Mouse (Mus musculus) T-helper 2 cell (primary cell): ENCODE measurements at regions not wholly inside any gene's neighbourhood (a gene's known extent, or its start where the extent isn't known, plus 50 kb on each side); places are given as distances from the start of the nearest gene placed in this dataset.

ENCODE experiments used
- in situ Hi-C: fragments of 300-600 bp; cut with MboI, MseI; formaldehyde crosslinking; loops from one replicate; pipeline ENCODE4 v1.15.1; 2025; ENCODE audit warnings: high pct_unique_total_duplicates

DNA sequence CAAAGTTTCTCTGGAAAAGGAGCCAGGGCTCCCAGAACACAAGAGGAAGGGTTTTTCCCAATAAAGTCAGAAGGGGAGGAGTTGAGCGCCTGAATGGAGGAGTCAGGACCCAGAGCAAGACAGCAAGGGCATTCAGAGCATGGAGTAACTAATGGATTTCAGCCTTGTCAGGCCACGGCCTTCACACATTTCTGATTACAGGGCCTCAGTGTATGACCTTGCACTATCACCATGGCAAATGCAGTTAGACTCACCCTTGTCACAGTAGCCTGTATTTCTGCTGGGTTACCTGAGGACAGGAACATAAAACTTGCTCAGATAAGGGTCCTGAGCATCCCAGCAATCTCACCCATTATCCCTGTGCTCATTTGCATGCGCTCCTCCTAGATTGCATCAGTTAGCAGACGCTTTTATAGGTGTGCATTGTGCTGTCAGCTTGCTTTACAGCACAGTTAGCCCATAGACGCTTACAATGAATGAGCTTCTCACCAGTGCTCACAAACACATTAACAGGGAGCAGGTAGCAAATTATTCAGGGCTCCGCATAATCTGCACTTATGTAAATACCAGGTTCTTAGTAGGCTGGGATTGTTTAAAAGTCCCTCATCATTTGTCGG is 547.4 kb downstream of the Insc start:
- in situ Hi-C loops, result no loop called here

DNA sequence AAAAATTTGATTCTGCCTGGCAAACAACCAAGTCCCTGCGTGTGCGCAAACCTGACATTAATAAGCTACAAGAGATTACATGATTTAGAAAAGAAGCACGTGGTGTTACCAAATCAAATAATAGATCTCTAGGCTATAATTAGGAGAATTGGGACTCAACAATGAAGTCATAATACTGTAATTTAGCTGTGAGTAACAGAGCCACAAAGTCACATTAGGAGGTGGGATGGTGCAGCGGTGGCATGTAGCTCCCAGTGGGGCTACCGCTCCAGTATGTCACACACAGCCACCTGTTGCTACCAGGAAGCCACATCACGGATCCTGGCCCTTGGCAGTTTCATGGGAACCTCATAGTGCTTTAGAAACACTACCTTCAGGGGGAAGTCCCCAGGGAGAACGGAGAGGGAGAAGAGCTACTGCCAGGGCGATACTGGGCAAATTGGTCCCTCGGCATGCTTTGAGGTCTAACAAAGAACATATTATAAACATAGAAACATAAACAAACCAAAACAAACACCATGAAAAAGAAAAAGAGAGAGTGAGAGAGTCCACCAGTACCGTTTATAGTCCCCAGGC is 551.2 kb downstream of the Insc start:
- in situ Hi-C loops, result no loop called here

DNA sequence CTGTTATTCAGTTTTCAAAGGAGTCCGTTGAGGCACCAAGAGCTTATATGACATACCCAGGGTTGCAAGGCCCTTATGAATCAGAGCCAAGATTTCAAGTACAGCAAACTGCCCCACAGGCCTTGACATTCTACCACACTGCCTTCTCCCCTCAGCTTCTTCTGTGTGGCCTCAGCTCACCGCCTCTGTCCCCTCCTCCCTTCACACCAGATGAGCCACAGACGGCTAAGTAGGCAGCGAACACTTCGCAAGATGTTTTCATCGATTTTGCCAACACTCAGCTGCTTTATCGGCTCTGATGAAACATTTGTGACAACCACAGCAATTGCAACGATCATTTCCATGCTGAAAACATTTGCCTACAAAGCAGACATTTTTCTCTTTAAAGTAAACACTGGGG is 556.7 kb downstream of the Insc start:
- in situ Hi-C loops, result no loop called here

DNA sequence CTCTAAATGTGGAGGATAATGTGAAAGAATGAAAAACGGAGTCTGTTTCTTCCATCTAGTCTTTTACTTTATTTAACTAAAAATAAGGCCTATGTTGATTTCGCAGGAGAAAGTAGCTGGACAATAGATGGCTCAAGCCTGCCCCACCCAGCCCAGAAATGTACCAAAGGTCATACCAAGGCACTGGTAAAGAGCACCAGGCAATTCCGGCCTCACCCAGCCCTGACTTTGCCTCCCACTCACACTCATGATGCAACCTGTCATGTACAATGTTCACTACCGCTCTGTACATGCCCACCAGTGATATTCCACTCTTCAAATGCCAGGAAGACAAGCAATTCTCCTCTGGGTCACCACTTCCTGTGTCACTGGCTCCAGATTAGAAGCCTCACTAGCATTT is 564.9 kb downstream of the Insc start:
- in situ Hi-C loops, result no loop called here

DNA sequence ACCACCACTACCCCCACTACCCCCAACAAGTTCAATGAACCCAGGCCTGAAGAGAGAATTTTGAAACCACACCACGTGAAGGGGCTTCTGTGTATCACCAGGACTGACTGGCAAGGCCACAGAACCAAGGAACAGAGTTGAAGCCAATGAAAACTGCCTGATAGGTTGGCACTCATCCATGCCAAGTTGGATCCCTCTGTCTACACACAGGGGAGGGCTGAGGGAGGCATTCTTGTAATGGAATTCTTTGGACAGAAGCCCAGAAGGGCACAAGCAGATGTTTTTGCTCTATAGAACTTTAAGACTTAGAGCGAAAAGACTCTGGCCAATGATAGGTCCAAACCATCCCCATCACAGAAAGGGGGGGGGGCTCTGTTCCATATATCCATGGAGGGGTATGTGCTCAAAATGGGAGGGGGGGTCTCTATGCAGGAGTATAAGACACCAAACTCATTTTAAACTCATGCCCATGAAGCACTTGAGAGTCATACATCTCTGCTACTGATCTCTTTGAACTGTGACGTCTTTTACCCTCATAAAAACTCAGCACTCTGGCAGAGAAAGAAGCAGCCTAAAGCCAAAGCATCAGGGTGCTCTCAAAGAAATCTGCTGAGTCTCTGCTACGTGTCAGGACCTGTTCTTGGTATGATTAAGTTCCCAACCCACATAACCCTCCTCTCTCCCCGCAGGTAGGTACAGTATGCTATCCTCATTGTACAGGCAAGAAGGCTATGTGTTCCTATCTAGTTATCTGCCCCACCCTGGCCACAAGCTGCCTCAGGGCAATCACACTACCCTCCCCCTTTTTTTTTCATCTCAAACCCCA is 567.1 kb downstream of the Insc start:
- in situ Hi-C loops, result no loop called here

DNA sequence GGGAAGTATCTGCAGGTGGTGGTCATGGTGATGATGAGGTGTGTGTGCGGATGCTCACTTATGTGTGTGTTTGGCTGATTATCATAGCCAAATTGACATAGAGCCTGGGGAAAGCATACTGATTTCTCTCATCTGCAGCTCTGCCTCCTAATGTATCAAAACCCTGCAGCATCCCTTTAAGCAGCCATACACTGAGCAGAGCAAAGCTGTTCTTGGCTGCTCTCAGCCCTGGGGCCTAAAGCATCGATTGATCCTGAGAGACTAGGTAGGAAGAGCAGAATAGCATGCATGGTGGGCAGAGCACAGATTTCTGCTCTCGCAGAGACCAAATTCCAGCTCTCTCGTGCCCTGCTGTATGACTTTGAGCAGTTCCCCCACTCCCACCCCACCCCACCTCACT is 576.0 kb downstream of the Insc start:
- in situ Hi-C loops, result no loop called here

DNA sequence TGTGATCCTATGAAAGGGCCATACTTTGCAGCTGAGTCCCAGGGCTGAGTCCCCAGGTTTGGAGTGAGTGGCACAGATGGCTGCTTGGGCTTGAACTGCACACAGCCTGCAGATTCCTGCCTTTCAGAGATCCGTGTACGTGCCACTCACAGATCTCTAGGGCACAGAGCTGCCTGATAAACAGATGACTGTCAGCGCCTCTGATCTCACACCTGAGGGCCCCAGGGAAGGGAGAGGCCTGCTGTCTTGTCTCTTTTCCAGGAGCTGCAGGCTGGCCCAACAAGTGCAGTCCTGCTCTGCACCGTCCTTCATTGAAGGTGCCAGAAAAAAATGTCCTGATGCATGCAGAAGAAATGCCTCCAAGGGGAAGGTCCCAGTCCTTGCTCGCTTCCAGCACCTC is 579.5 kb downstream of the Insc start:
- in situ Hi-C loops, result no loop called here

DNA sequence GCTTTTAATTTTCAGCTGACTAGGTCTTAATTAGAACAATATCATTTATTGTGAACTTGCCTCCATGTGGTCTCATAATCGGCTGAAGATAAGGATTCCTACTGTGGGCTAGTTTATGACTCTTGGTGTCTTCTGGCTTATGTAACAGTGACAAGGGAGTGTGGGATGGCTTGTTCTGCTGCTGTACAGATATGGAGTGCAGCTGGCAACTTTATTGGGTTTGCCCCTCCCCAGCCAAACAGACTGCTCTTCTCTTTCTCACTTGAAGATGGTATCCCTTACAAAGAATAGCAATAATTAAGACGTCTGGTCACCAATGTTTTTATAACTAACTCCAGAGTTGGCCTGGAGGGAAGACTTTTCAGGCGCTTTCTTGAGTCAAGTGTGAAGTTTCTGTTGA is 584.8 kb downstream of the Insc start:
- in situ Hi-C loops, result no loop called here

DNA sequence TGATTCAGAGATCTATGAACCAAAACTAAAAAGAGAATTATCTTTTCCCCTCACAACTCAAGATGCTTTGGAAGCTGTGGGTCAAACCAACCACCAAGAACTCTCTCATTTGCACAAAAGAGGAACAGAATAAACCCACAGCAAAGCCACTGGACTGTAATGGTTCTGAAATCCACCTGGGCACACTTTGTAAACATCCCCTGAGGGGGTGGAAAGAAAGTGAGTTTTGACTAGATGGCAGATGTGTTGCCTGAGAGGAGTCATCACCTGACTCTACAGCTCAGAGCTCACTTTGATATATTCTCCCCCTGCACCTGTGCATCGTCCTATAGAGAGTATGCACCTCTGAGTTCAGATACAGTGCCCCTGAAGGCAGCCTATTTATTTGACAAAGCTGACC is 588.2 kb downstream of the Insc start:
- in situ Hi-C loops, result no loop called here

DNA sequence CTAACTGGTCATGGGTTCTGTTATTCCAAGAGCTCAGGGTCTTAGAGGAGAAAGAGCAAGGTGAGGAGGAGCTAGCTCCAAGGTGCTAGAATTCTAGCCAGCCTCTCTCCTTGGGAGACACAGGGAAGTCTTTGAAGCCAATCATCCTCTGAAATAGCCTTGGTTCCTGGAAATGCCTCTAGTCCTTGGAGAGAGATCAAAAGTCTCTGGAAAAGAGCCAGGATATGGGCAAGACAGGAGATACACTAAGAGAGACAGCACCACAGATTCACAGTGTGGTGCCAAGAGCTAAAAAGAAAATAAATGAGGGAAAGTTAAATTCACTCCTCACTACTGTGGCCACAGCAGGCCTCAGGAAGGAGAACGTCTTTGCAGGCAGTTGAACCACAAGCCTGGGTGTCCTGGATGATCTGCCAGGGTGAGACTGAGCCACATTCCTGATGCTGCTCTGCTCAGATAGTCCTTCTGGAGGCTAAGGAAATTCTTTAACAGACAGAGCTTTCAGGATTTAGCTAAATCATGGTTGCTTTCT is 589.6 kb downstream of the Insc start:
- in situ Hi-C loops, result no loop called here

DNA sequence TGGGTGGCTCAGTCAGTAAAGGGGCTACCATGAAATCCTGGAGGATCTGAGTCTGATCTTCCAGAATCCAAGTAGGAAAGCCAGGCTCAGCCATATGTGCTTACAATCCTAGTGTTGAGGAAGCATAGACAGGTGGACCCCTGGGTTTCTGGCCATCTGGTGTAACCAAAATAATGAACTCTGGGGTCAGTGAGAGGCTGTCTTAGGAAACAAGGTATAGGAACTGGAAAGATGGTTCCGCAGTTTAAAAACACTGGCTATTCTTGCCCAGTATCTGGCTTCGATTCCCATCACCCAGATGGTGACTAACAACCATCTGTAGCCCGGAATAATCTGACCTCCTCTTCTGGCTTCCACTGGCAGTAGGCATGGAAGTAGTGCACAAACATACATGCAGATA is 591.6 kb downstream of the Insc start:
- in situ Hi-C loops, result no loop called here

DNA sequence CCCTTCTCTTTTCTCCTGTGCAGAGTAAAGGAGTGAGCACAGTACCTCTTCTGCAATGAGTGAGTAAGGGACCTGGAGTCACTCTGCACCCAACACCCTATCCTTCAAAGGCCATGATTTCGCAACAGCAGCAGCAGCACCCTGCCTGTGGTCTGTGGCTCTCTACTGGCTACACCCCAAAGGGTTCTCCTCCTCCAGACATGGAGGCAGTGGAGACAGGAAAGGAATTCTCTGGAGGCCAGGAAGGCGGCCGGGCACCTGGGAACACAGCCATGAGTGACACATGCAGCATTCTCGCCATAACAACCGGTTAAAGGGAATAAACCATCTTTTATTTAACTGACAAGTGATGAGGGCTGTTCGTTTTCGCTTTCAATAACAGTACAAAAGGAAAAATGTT is 596.7 kb downstream of the Insc start:
- in situ Hi-C loops, result no loop called here

DNA sequence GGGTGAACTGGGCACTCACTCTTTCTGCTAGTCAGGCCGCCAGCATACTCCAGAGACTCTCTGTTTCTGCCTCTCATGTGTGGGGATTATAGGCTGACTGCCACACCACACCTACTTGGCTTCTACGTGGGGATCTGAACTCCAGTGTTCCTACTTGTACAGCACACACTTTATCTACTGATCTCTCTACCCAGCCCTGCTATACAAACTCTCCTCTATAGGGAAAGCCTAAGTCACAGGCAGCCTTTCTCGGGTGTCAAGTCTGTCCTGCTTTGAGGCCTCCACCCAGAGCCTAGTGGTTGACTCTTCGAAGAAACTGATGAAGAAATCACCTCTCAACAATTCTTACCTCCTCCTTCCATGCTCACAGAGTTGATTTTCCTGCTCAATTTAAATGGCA is 597.5 kb downstream of the Insc start:
- in situ Hi-C loops, result no loop called here

DNA sequence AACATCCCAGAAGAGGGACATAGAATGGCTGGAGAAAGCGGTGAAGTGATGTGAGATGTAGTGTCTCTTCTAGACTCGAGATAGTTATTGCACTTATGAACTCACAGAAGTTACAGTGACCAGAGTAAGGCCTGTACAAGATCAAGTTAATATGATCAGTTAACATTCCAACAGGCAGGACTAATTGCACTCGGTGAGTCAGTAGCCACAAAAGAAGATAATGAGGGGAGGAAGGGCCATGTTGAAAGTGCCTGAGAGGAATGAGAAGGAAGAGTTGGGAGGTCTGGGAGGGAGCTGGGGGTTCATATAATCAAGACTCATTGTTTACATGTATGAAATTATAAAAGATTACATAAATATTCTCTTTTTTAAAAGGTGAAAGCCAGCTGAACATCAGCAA is 602.3 kb downstream of the Insc start:
- in situ Hi-C loops, result no loop called here

DNA sequence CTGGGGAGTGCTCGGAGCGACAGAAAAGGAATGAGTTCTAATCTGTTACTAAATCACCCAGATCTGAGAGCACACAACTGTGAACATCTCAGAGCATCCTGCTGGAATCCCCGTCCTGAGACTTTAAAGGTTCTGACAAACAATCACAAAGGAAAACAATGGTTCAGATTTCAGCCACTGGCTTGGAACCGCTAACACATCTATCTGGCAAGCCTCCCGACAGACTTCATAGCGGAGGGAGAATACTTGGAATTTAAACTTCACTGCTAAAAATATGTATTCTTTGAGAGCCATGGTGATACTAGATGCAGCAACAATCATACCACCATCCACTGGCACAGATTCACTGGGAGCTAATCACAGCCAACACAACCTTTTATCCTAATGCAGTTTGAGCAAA is 615.2 kb downstream of the Insc start:
- in situ Hi-C loops, result no loop called here

DNA sequence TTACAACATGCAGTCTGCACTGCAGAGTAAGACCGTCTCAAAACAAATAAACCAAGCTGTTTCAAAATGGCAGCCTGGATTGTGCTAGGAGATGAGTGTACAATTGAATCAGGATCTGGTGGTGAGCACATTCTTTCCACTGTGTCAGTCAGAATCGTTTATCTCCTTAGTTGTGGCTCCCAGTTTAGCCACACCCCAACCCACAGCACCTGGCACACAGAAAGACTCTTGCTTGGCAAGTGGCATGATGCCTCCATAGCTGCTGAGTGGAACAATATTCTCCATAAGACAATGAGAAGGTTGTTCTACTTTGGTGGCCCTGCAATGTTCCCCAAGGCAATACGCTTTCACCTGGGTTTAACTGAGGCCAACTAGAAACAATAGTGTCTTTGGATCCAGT is 616.6 kb downstream of the Insc start:
- in situ Hi-C loops, result no loop called here

DNA sequence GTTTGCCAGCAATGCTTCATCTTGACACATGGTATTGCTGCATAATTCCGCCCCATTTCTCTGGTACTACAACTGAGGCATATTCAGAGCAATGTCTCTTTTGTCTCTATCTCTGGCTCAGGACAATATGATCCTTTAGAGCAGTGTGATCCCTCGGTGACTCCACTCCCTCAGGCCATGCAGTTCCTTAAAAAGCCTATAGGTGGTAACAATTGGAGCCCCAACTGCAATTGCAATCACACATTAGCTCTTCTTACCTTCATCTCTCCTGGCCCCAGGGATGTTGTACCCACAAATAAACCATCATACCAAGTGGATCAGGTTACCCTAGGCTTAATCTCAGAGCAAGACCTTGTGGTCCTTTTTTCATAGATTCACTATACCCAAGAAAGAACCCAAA is 618.6 kb downstream of the Insc start:
- in situ Hi-C loops, result no loop called here

DNA sequence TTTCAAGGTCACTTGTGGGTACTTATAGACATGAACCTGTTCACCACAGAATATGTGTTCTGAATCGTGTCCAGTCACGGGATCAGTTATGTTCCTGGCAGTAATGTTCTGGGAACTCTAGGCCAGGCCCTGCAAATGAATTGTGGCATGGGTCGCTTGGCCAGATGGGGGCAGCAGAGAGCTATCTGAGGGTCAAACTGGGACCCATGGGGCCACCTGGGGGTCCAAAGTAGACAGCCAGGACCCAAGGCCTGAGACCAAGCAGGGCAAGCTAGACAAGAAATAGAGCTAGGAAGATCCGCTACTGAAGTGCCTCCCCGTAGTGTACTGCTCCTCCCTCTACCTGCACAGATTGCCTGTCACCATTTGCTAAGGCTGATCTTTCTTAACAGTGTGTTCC is 623.4 kb downstream of the Insc start:
- in situ Hi-C loops, result no loop called here

DNA sequence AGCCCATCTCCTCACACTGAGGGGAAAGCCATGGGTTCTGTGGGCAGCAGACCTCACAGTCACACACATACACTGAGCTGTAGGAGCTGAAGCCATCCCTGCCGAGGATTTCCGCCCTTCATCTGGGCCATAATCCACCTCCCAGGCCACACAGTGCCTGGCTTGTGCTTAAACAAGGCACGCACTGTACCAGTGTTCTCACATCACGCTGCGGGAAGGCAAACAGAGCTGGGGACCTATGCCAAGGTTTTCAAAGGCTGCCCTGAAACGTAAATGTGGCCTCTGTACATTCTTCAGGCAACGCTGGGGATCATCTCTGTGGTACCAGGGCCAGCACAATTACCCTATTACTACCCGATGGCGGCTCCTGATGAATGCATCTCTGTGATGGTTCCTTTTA is 627.6 kb downstream of the Insc start:
- in situ Hi-C loops, result no loop called here

DNA sequence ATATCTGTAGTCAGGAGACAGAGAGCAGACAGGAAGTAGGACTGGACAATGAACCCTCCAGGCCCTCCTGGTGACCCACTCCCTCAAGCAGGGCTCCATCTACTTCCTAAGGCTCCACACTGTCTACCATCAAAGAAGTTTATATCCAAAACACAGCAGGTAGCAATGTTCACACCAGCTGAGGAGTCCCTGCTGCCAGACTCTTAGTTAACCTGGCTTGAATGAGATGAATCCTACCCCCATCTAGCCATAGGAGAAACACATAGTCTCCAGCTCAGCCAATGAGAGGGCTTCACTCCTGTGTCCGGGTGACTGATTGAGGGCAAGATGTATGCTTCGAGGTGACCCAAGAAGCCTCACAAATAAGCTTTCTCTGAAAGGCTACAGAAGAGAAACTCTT is 629.4 kb downstream of the Insc start:
- in situ Hi-C loops, result no loop called here

DNA sequence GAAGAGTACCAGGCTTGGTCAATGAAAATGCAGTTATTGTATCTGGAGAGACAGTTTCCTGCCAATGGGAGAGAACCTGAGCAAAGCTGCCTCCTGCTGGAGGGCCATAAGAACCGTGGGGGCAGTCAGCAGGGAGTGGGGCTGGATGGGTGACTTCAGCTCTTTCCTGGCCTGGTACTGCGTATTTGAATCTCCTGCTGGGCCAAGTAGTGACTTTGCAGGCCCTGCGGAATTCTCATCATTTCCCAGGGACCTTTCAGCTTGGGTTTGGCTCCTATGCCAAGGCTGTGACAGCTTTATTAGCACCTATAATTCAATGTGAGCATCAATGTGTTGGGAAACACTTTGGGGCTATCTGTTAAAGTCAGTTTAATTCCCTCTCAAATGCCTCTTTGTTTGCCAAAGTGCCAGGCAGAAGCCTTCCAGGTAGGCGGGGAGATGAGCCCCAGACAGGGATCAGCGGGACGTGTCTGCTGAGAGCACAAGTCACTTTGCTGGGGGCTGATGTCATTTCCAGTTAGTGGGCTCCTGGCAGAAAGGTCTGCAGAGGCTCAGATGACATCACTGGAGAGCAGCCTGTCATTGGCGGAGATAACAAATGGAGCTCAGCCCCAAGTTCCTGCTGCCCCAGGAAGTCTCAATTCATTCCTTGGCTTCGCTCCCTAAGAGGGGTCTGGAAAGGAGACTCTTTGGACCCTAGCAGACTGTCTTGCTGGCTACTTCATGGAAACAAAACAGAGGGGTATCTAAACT is 630.5 kb downstream of the Insc start:
- in situ Hi-C loops, result no loop called here

DNA sequence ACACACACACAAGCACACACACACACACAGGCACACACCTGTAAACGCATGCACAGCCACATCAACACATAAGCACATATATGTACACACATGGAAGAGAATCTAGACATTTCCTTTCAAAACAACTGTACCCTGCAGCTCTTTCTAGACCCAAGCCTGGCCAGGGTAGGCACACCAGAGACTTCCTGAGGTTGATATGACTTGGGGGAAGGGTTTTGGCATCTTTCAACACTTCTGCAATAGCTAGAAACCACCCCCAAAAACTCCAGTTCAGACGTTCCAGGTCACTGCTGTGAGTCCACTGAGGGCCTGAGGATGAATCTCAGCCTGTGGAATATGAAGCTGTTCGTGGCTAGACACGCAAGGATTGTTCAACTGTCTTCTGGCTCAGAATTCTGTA is 632.6 kb downstream of the Insc start:
- in situ Hi-C loops, result no loop called here
